Mouse (Mus musculus) intestine, embryonic 16.5 days (tissue): ENCODE data around the gene Unc5c. TPM values are rescaled to one million over a fixed set of nuclear protein-coding genes. Genes with fewer than 3 reads are reported as not detected.

Experiments used
- ATAC-seq: fragments of 200-750 bp; cut with Nextera tagmentation; 2 replicates; pipeline ENCODE4 v1.8.0; 2017; ENCODE audit warnings: moderate TSS enrichment, moderate library complexity
- H3K27ac ChIP-seq: fragments of 300-500 bp; sonication (generic); 2 replicates; pipeline ENCODE4 v1.5.1; 2014; ENCODE audit warnings: mild to moderate bottlenecking, low read length
- H3K27me3 ChIP-seq: fragments of 300-500 bp; sonication (generic); replicated peaks from 2 replicates; pipeline ENCODE4 v1.6.1; 2014; ENCODE audit warnings: low read length, control low read depth, mixed read lengths; ENCODE audit not compliant: control insufficient read depth, insufficient read depth
- H3K36me3 ChIP-seq: fragments of 300-500 bp; sonication (generic); 2 replicates; pipeline ENCODE4 v1.6.1; 2014; ENCODE audit warnings: low read length, control low read depth; ENCODE audit not compliant: control insufficient read depth, insufficient read depth
- H3K4me1 ChIP-seq: fragments of 300-500 bp; sonication (generic); 2 replicates; pipeline ENCODE4 v1.6.1; 2014; ENCODE audit warnings: low read length, control low read depth, mixed read lengths; ENCODE audit not compliant: control insufficient read depth, insufficient read depth
- H3K4me2 ChIP-seq: fragments of 300-500 bp; sonication (generic); 2 replicates; pipeline ENCODE4 v1.6.1; 2014; ENCODE audit warnings: low read depth, low read length, control low read depth
- H3K4me3 ChIP-seq: fragments of 300-500 bp; sonication (generic); 2 replicates; pipeline ENCODE4 v1.5.1; 2014; ENCODE audit warnings: mild to moderate bottlenecking, low read length
- H3K9ac ChIP-seq: fragments of 300-500 bp; sonication (generic); 2 replicates; pipeline ENCODE4 v1.6.1; 2014; ENCODE audit warnings: low read depth, low read length
- H3K9me3 ChIP-seq: fragments of 300-500 bp; sonication (generic); 2 replicates; pipeline ENCODE4 v1.6.1; 2016; ENCODE audit warnings: low read length, control low read depth; ENCODE audit not compliant: control insufficient read depth
- WGBS: fragments of 180-500 bp; shearing (Covaris S2); extraction: QIAGEN DNeasy Blood & Tissue Kit; methylation state at CpG from one replicate; pipeline ENCODE4 v1.1.7; 2014; 5-methylcytosine and 5-hydroxymethylcytosine counted together
- polyA plus RNA-seq: library from polyadenylated mRNA; unstranded; fragments of >200 nt; fragmentation: Nextera tagmentation; extraction: Ambion mirVana; gene quantifications from 2 replicates; pipeline ENCODE4 v1.2.1, GENCODE M21; 2015

Gene Unc5c
- polyA plus RNA-seq, 1 experiment from 2014 or later: 5.0 TPM

- no peak overlapping the region for H3K27ac ChIP-seq
- peak; percentile 71 for ATAC-seq
- H3K9me3 ChIP-seq: no peaks in the 10 kb centered on the region
These were observed 33.5 kb downstream of the Unc5c start for GRCm38 (mm10) chr3:141498348-141499056.

GRCm38 (mm10) chr3:141501845-141502505 lies 37.0 kb downstream of the Unc5c start:
- H3K4me1 ChIP-seq: no peaks in the 10 kb centered on the region
- 56% methylated on average over 4 of the region's 4 CpGs for WGBS
- no peak overlapping the region for H3K4me2 ChIP-seq
- no peaks in the 10 kb centered on the region for H3K9me3 ChIP-seq
- H3K9ac ChIP-seq: no peak overlapping the region
- no peaks in the 10 kb centered on the region for H3K27me3 ChIP-seq
- no peak overlapping the region for H3K4me3 ChIP-seq
- H3K27ac ChIP-seq: no peak overlapping the region
- no peak for ATAC-seq
- no peaks in the 10 kb centered on the region for H3K36me3 ChIP-seq

More at GRCm38 (mm10) chr3:141498348-141499056, 33.5 kb downstream of the Unc5c start:
- no peak overlapping the region for H3K4me3 ChIP-seq
- H3K27me3 ChIP-seq: no peaks in the 10 kb centered on the region
- no peak overlapping the region for H3K4me2 ChIP-seq
- WGBS: 42% methylated on average over 4 of the region's 4 CpGs
- no peak overlapping the region for H3K9ac ChIP-seq
- H3K36me3 ChIP-seq: no peaks in the 10 kb centered on the region
- H3K4me1 ChIP-seq: no peaks in the 10 kb centered on the region

- H3K9me3 ChIP-seq: no peaks in the 10 kb centered on the region
- H3K27ac ChIP-seq: no peak overlapping the region
- 75% methylated on average over 3 of the region's 3 CpGs for WGBS
- H3K27me3 ChIP-seq: no peaks in the 10 kb centered on the region
- H3K4me1 ChIP-seq: no peaks in the 10 kb centered on the region
- H3K36me3 ChIP-seq: no peaks in the 10 kb centered on the region
- no peak overlapping the region for H3K4me2 ChIP-seq
- H3K9ac ChIP-seq: no peak overlapping the region
- no peak overlapping the region for H3K4me3 ChIP-seq
- ATAC-seq: no peak
These were observed 38.3 kb downstream of the Unc5c start for GRCm38 (mm10) chr3:141503331-141503730.

GRCm38 (mm10) chr3:141509772-141510171 lies 44.8 kb downstream of the Unc5c start:
- Histone ChIP-seq H3K4me2 (no peak overlapping the region), H3K9ac (no peak overlapping the region), H3K9me3 (no peaks in the 10 kb centered on the region), H3K27ac (no peak overlapping the region), H3K4me1 (no peaks in the 10 kb centered on the region), H3K27me3 (no peaks in the 10 kb centered on the region), H3K36me3 (no peaks in the 10 kb centered on the region), H3K4me3 (no peak overlapping the region)
- ATAC-seq: no peak
- WGBS: 67% methylated on average over 1 of the region's 1 CpGs

DNA sequence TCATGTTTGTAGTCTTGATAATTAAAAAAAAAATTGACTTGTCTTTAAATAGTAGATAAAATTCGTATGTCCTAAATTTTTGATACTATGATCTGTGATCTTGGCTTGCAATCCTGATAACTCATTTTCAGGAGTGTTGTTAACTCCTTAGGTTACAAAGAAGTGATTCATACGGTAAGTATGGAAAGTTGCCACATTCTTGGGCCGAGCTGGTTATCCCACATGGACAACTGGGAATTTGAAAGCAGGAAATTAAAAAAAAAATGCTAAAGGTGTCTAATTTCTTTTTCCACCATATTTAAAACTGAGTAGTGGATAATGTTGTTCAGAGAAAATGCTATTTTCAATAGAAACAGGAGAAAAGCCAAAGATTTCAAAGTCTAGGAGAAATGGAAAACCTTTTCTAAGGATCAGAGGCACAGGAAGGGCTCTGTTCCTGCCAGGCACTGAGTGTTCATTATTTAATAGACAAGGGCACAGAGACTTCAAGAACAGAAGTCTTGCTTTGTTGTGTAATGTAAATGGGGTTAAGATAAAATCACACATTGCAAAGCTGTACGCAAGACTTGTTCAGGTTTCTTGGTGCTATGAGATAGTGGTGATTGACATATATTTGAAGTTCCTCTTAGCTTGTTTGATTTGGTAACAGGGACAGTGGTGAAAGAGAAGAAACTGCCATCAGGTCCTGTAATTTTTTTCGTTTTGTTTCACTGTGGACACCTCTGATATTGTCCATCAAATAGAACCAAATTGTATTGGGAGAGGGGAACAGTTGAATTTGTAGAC lies 46.4 kb downstream of the Unc5c start:
- Histone ChIP-seq H3K9me3 (no peaks in the 10 kb centered on the region), H3K36me3 (no peaks in the 10 kb centered on the region), H3K4me2 (no peak overlapping the region), H3K9ac (no peak overlapping the region), H3K27ac (no peak overlapping the region), H3K27me3 (no peaks in the 10 kb centered on the region), H3K4me3 (no peak overlapping the region), H3K4me1 (no peaks in the 10 kb centered on the region)
- ATAC-seq: no peak
- WGBS: 69% methylated on average over 5 of the region's 5 CpGs

DNA sequence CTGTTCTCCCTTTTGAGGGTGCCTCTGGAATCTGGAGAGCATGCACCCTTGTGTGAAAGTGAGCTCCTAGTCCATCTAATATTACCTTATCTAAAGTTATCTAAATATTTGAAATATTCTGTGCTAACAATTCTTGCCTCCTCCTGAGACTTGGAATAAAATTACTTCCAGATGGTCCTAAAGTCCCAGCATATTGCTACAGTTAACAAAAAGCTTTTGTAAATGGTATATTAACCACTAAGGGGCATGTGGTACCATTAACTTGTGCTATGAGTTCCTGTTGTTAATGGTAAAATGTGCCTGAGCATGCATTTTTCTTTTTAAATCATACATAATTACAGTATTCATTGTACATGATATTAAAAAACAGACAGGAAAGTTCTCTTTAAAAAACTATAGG lies 63.7 kb downstream of the Unc5c start:
- Histone ChIP-seq H3K27me3 (no peaks in the 10 kb centered on the region), H3K9me3 (no peaks in the 10 kb centered on the region), H3K4me3 (no peak overlapping the region), H3K4me1 (no peaks in the 10 kb centered on the region), H3K9ac (no peak overlapping the region), H3K4me2 (no peak overlapping the region), H3K27ac (no peak overlapping the region), H3K36me3 (no peaks in the 10 kb centered on the region)
- no peak for ATAC-seq

DNA sequence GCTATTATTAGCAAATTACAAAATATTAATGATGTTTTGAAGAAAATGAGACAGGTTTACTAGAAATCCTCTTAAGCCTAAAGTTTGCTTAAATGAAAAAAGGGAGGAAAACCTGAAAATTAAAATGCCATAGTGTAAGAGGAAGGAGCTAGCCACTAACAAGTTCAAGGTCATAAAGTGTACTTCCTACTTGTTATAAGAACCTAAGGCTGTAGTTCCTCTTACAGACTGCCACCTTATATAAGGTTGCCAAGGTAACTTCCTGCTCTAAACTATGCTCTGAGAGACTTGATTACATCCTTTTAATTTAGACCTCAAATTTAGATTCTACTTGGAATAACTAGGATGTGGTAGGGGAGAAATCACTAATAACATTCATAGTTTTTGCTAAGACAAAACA lies 64.6 kb downstream of the Unc5c start:
- no peaks in the 10 kb centered on the region for H3K4me1 ChIP-seq
- H3K9ac ChIP-seq: no peak overlapping the region
- ATAC-seq: no peak
- H3K27ac ChIP-seq: no peak overlapping the region
- H3K9me3 ChIP-seq: no peaks in the 10 kb centered on the region
- no peaks in the 10 kb centered on the region for H3K27me3 ChIP-seq
- no peak overlapping the region for H3K4me2 ChIP-seq
- H3K36me3 ChIP-seq: no peaks in the 10 kb centered on the region
- H3K4me3 ChIP-seq: no peak overlapping the region

GRCm38 (mm10) chr3:141533861-141534260 lies 68.8 kb downstream of the Unc5c start:
- Histone ChIP-seq H3K9me3 (no peaks in the 10 kb centered on the region), H3K27ac (no peak overlapping the region), H3K4me1 (no peaks in the 10 kb centered on the region), H3K4me2 (no peak overlapping the region), H3K36me3 (no peaks in the 10 kb centered on the region), H3K9ac (no peak overlapping the region), H3K27me3 (no peaks in the 10 kb centered on the region), H3K4me3 (no peak overlapping the region)
- WGBS: 87% methylated on average over 5 of the region's 5 CpGs
- no peak for ATAC-seq

GRCm38 (mm10) chr3:141536857-141537256 lies 71.8 kb downstream of the Unc5c start:
- Histone ChIP-seq H3K4me2 (no peak overlapping the region), H3K9ac (no peak overlapping the region), H3K4me3 (no peak overlapping the region), H3K4me1 (no peaks in the 10 kb centered on the region), H3K27me3 (no peaks in the 10 kb centered on the region), H3K27ac (no peak overlapping the region), H3K36me3 (no peaks in the 10 kb centered on the region), H3K9me3 (no peaks in the 10 kb centered on the region)
- no peak for ATAC-seq
- WGBS: 64% methylated on average over 5 of the region's 5 CpGs
